Mouse (Mus musculus): Measurements from ENCODE around the gene Donson. TPM values are rescaled to one million over a fixed set of nuclear protein-coding genes. Genes with fewer than 3 reads are reported as not detected.
"Not testable (repeated sequence)": the region's sequence is repeated elsewhere in the genome, so short reads cannot be mapped to it uniquely, and the experiment has no call there.

Donson gene
- polyA plus RNA-seq, 1 experiment from 2014 or later, result 43.2 TPM

GRCm38 (mm10) chr16:91647461-91648219, 40.9 kb downstream of the Donson start, which contains the start of gene Son:
Gene Son, plus strand, starts transcription at chr16:91647506.
- WGBS, result under 1% methylated on average over 69 of the region's 70 CpGs
- peak within 1 kb of the TSS; percentile 99 for H3K27ac ChIP-seq
- peak; percentile 93 for DNase-seq (ENCODE audit: low spot score)
- no peaks in the 10 kb centered on the region for H3K9me3 ChIP-seq (replicated peaks)
- H3K36me3 ChIP-seq, result peaks cover 31% of the 10 kb centered on the region
- H3K4me1 ChIP-seq, result peaks cover 12% of the 10 kb centered on the region
- H3K4me3 ChIP-seq, result peak within 1 kb of the TSS; percentile 88
- H3K27me3 ChIP-seq (ENCODE audit: low read depth, poor library complexity, severe bottlenecking), result no peaks in the 10 kb centered on the region

- WGBS, result under 1% methylated on average over 59 of the region's 59 CpGs
- peaks cover 12% of the 10 kb centered on the region for H3K4me1 ChIP-seq
- H3K4me3 ChIP-seq, result peak within 1 kb of the TSS; percentile 88
Measured at GRCm38 (mm10) chr16:91646681-91647419, 41.7 kb downstream of the Donson start, which contains the start of gene Gart. Gene Gart, minus strand, starts transcription at chr16:91646952.

GRCm38 (mm10) chr16:91645995-91646602, 42.5 kb downstream of the Donson start:
- Histone ChIP-seq H3K4me1 (peaks cover 12% of the 10 kb centered on the region), H3K4me3 (peak overlapping the region; percentile 88), H3K27me3 (ENCODE audit: low read depth, poor library complexity, severe bottlenecking) (no peaks in the 10 kb centered on the region), H3K9me3 (replicated peaks) (no peaks in the 10 kb centered on the region), H3K27ac (peak overlapping the region; percentile 99), H3K36me3 (peaks cover 31% of the 10 kb centered on the region)
- WGBS, result 1% methylated on average over 11 of the region's 11 CpGs
- no peak for DNase-seq (ENCODE audit: low spot score)

More at GRCm38 (mm10) chr16:91646681-91647419, 41.7 kb downstream of the Donson start, which contains the start of gene Gart:
- no peaks in the 10 kb centered on the region for H3K27me3 ChIP-seq (ENCODE audit: low read depth, poor library complexity, severe bottlenecking)
- H3K36me3 ChIP-seq, result peaks cover 31% of the 10 kb centered on the region
- H3K9me3 ChIP-seq (replicated peaks), result no peaks in the 10 kb centered on the region
- peak within 1 kb of the TSS; percentile 99 for H3K27ac ChIP-seq
- DNase-seq (ENCODE audit: low spot score), result peak; percentile 95

DNA sequence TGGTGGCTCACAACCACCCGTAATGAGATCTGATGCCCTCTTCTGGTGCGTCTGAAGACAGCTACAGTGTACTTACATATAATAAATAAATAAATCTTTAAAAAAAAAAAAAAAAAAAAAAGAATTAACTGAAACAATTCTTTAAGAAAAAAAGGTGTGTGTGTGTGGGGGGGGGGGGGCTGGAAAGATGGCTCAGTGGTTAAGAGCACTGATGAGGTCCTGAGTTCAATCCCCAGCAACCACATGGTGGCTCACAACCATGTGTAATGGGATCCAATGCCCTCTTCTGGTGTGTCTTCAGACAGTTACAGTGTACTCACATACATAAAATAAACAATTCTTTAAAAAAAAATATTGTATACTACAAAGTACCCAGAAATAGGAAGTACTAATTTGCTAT, 43.1 kb downstream of the Donson start:
- Histone ChIP-seq H3K4me3 (peak overlapping the region; percentile 88), H3K36me3 (peaks cover 33% of the 10 kb centered on the region), H3K4me1 (peaks cover 12% of the 10 kb centered on the region)
- WGBS, result 88% methylated on average over 1 of the region's 2 CpGs
- not testable (repeated sequence) for H3K27ac ChIP-seq; H3K27me3 ChIP-seq (ENCODE audit: low read depth, poor library complexity, severe bottlenecking); DNase-seq (ENCODE audit: low spot score); H3K9me3 ChIP-seq (replicated peaks)

- peaks cover 12% of the 10 kb centered on the region for H3K4me1 ChIP-seq
- H3K4me3 ChIP-seq, result no peak overlapping the region
- H3K9me3 ChIP-seq (replicated peaks), result no peaks in the 10 kb centered on the region
- peaks cover 35% of the 10 kb centered on the region for H3K36me3 ChIP-seq
- DNase-seq (ENCODE audit: low spot score), result no peak
- no peaks in the 10 kb centered on the region for H3K27me3 ChIP-seq (ENCODE audit: low read depth, poor library complexity, severe bottlenecking)
- H3K27ac ChIP-seq, result no peak overlapping the region
- WGBS, result 86% methylated on average over 2 of the region's 2 CpGs
Measured at GRCm38 (mm10) chr16:91644901-91645300, 43.7 kb downstream of the Donson start.

GRCm38 (mm10) chr16:91640171-91640570, 48.4 kb downstream of the Donson start:
- H3K27ac ChIP-seq, result no peak overlapping the region
- no peaks in the 10 kb centered on the region for H3K27me3 ChIP-seq (ENCODE audit: low read depth, poor library complexity, severe bottlenecking)
- 94% methylated on average over 8 of the region's 8 CpGs for whole genome bisulfite sequencing
- DNase-seq (ENCODE audit: low spot score), result no peak
- no peak overlapping the region for H3K4me3 ChIP-seq
- H3K4me1 ChIP-seq, result no peaks in the 10 kb centered on the region
- peaks cover 83% of the 10 kb centered on the region for H3K36me3 ChIP-seq
- no peaks in the 10 kb centered on the region for H3K9me3 ChIP-seq (replicated peaks)

- Histone ChIP-seq H3K36me3 (peaks cover 88% of the 10 kb centered on the region), H3K4me1 (no peaks in the 10 kb centered on the region), H3K4me3 (no peak overlapping the region), H3K27me3 (ENCODE audit: low read depth, poor library complexity, severe bottlenecking) (no peaks in the 10 kb centered on the region), H3K27ac (no peak overlapping the region), H3K9me3 (replicated peaks) (no peaks in the 10 kb centered on the region)
- 98% methylated on average over 2 of the region's 2 CpGs for WGBS
- DNase-seq (ENCODE audit: low spot score), result no peak
Measured at GRCm38 (mm10) chr16:91639636-91640035, 48.9 kb downstream of the Donson start.

DNA sequence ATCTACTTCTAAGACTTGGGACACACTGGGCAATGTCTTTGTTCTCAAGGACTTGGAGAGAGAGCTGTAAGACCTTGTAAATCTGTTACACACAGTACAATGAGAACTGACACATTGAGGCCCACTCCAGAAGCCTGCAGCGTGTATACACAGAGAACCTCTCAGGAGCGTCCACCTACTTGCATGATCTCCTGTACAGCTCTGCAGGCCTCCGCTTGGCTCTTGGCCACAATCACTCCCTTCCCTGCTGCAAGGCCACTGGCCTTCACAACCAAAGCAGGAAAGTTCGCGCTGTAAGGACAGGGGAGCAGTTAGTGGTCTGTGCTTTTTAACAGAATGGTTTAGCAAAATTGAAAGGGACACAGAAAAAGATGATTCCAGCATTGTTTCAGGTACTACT, 49.4 kb downstream of the Donson start:
- H3K4me1 ChIP-seq, result no peaks in the 10 kb centered on the region
- no peak overlapping the region for H3K4me3 ChIP-seq
- H3K9me3 ChIP-seq (replicated peaks), result no peaks in the 10 kb centered on the region
- H3K36me3 ChIP-seq, result peaks cover 93% of the 10 kb centered on the region
- DNase-seq (ENCODE audit: low spot score), result no peak
- no peaks in the 10 kb centered on the region for H3K27me3 ChIP-seq (ENCODE audit: low read depth, poor library complexity, severe bottlenecking)
- 99% methylated on average over 5 of the region's 5 CpGs for WGBS
- no peak overlapping the region for H3K27ac ChIP-seq

DNA sequence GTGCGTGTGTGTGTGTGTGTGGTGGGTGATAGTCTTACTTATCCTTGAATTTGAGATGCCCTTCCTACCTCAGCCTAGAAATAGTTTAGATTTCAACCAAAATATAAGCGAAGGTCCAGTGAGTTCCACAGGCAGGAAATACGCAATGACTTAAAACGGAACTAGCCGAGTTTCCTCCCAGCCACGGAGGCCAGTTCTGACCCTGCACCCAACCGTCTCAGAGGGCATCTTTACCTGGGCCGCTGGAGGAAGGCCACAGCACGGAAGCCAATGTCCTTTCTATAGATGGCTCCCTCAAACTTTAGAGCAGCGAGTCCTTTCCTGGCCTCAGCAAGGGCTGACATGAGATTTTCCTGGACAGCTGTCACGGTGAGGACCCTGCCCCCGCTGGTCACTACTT, 54.9 kb downstream of the Donson start:
- WGBS, result 95% methylated on average over 12 of the region's 12 CpGs
- Histone ChIP-seq H3K4me1 (no peaks in the 10 kb centered on the region), H3K36me3 (peaks cover 98% of the 10 kb centered on the region), H3K4me3 (no peak overlapping the region), H3K27me3 (ENCODE audit: low read depth, poor library complexity, severe bottlenecking) (no peaks in the 10 kb centered on the region), H3K9me3 (replicated peaks) (no peaks in the 10 kb centered on the region), H3K27ac (no peak overlapping the region)
- no peak for DNase-seq (ENCODE audit: low spot score)

DNA sequence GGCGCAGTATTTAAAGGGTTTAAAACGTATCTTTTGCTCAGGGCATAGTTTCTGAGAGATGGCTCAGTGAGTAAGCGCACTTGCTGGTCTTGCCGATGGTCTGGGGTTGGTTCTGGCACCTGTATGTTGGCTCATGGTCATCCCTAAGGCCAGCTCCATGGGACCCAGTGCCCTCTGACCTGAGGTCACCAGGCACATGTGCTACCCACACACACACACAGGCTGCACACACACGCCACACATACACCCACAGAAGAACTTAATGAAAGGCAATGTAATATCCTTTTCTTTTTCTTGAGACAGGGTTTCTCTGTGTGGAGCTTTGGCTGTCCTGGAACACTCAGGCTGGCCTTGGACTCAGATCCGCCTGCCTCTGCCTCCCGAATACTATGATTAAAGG, 55.6 kb downstream of the Donson start:
- Histone ChIP-seq H3K36me3 (peaks cover 98% of the 10 kb centered on the region), H3K4me1 (no peaks in the 10 kb centered on the region), H3K27me3 (ENCODE audit: low read depth, poor library complexity, severe bottlenecking) (no peaks in the 10 kb centered on the region), H3K9me3 (replicated peaks) (no peaks in the 10 kb centered on the region), H3K4me3 (no peak overlapping the region), H3K27ac (no peak overlapping the region)
- DNase-seq (ENCODE audit: low spot score), result no peak
- 94% methylated on average over 7 of the region's 7 CpGs for WGBS

GRCm38 (mm10) chr16:91632439-91632838, 56.1 kb downstream of the Donson start:
- Histone ChIP-seq H3K36me3 (peaks cover 98% of the 10 kb centered on the region), H3K4me1 (no peaks in the 10 kb centered on the region), H3K27ac (no peak overlapping the region), H3K27me3 (ENCODE audit: low read depth, poor library complexity, severe bottlenecking) (no peaks in the 10 kb centered on the region), H3K9me3 (replicated peaks) (no peaks in the 10 kb centered on the region), H3K4me3 (no peak overlapping the region)
- 94% methylated on average over 5 of the region's 5 CpGs for WGBS
- DNase-seq (ENCODE audit: low spot score), result no peak

DNA sequence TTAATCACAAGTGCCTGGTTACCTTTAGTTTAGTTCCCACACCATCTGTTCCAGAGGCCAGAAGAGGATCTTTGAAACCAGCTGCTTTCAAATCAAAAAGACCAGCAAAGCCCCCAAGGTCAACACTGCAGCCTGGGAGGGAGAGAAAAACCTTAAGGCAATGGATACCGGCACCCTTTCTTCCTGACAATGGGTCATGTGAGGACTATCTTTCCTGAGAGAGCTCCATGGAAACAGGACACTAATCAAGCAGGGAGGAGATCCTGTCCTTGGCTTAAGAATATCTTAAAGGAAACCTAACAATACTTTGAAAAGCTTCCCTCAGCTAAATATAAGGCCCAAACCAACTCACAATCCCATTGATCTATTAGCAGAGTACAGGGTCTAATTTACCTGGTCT, 58.0 kb downstream of the Donson start:
- Histone ChIP-seq H3K27ac (no peak overlapping the region), H3K4me3 (no peak overlapping the region), H3K9me3 (replicated peaks) (no peaks in the 10 kb centered on the region), H3K27me3 (ENCODE audit: low read depth, poor library complexity, severe bottlenecking) (no peaks in the 10 kb centered on the region), H3K4me1 (no peaks in the 10 kb centered on the region), H3K36me3 (peaks cover 98% of the 10 kb centered on the region)
- DNase-seq (ENCODE audit: low spot score), result no peak
- 89% methylated on average over 1 of the region's 1 CpGs for WGBS

GRCm38 (mm10) chr16:91629749-91630148, 58.8 kb downstream of the Donson start:
- peaks cover 98% of the 10 kb centered on the region for H3K36me3 ChIP-seq
- no peak overlapping the region for H3K4me3 ChIP-seq
- no peak for DNase-seq (ENCODE audit: low spot score)
- no peaks in the 10 kb centered on the region for H3K9me3 ChIP-seq (replicated peaks)
- H3K4me1 ChIP-seq, result no peaks in the 10 kb centered on the region
- H3K27ac ChIP-seq, result no peak overlapping the region
- WGBS, result 87% methylated on average over 4 of the region's 4 CpGs
- H3K27me3 ChIP-seq (ENCODE audit: low read depth, poor library complexity, severe bottlenecking), result no peaks in the 10 kb centered on the region
